Comparison of ENCODE assay signal across 24 mouse cellular contexts in genomic region chr16:72782171-72782570, GRCm38 (mm10).
"Had no signal": no experiment of that assay in that cellular context is flagged by ENCODE, and none has a peak within 500 bp of the region (broad histone marks: within the 10 kb centered on the region; RNA-seq: fewer than 3 reads in every experiment).

No protein-coding gene starts in this region.

- ATAC-seq: intestine, embryonic 16.5 days; liver, embryonic 12.5 days had no signal

- H3K9ac ChIP-seq: heart, embryonic 13.5 days; heart, embryonic 15.5 days; kidney, embryonic 15.5 days; limb, embryonic 13.5 days; limb, embryonic 15.5 days; liver, embryonic 12.5 days; liver, embryonic 14.5 days had no signal

- H3K27ac ChIP-seq: heart, adult 2 months; heart, embryonic 13.5 days; heart, embryonic 15.5 days; kidney, embryonic 15.5 days; kidney, postnatal 0 days; limb, embryonic 13.5 days; limb, embryonic 15.5 days; liver, embryonic 12.5 days; liver, embryonic 14.5 days had no signal

- H3K4me3 ChIP-seq: heart, adult 2 months; heart, embryonic 13.5 days; heart, embryonic 15.5 days; kidney, embryonic 15.5 days; limb, embryonic 13.5 days; limb, embryonic 15.5 days; liver, embryonic 12.5 days had no signal

- DNase-seq: gastrocnemius, postnatal 14 days; gastrocnemius, postnatal 36 days; heart, adult 11 months; heart, adult 2 months; heart, postnatal 14 days; heart, postnatal 36 days; kidney, adult 11 months; kidney, adult 2 months; kidney, adult 9 months; kidney, postnatal 14 days; kidney, postnatal 36 days; layer of hippocampus, adult 9-11 months; layer of hippocampus, postnatal 36 days; left cerebral cortex, postnatal 4 days had no signal

- H3K4me2 ChIP-seq: heart, embryonic 11.5 days; heart, embryonic 13.5 days; heart, embryonic 15.5 days; kidney, embryonic 15.5 days; limb, embryonic 13.5 days; limb, embryonic 15.5 days; liver, embryonic 12.5 days had no signal

- H3K36me3 ChIP-seq: heart, embryonic 13.5 days; heart, embryonic 15.5 days; kidney, embryonic 15.5 days; limb, embryonic 13.5 days; limb, embryonic 15.5 days; liver, embryonic 12.5 days had no signal

- H3K9me3 ChIP-seq: heart, embryonic 13.5 days; heart, embryonic 15.5 days; kidney, embryonic 15.5 days; limb, embryonic 13.5 days; limb, embryonic 15.5 days; liver, embryonic 12.5 days had no signal

- H3K4me1 ChIP-seq: kidney, embryonic 15.5 days; liver, embryonic 12.5 days had no signal

- H3K27me3 ChIP-seq: heart, embryonic 13.5 days; heart, embryonic 15.5 days; kidney, embryonic 15.5 days; limb, embryonic 13.5 days; limb, embryonic 15.5 days; liver, embryonic 12.5 days had no signal
